Mouse (Mus musculus) heart, embryonic 11.5 days (tissue): Measurements from ENCODE around the gene Wdtc1. TPM values are rescaled to one million over a fixed set of nuclear protein-coding genes. Genes with fewer than 3 reads are reported as not detected.

Source experiments
- ATAC-seq: fragments of 200-750 bp; cut with Nextera tagmentation; replicated peaks from 2 replicates; pipeline ENCODE4 v1.8.0; 2017; ENCODE audit warnings: moderate library complexity; ENCODE audit not compliant: insufficient number of reproducible peaks, low FRiP score, low TSS enrichment
- H3K27ac ChIP-seq: fragments of 300-500 bp; sonication (generic); 2 replicates; pipeline ENCODE4 v1.5.1; 2014; ENCODE audit warnings: mild to moderate bottlenecking, low read depth, low read length
- H3K27me3 ChIP-seq: fragments of 300-500 bp; sonication (generic); 2 replicates; pipeline ENCODE4 v1.6.1; 2014; ENCODE audit warnings: mild to moderate bottlenecking, low read length, mixed read lengths; ENCODE audit not compliant: control insufficient read depth, insufficient read depth
- H3K36me3 ChIP-seq: fragments of 300-500 bp; sonication (generic); 2 replicates; pipeline ENCODE4 v1.6.1; 2014; ENCODE audit warnings: mild to moderate bottlenecking, low read length, moderate library complexity, mixed read lengths; ENCODE audit not compliant: control insufficient read depth, insufficient read depth
- H3K4me1 ChIP-seq: fragments of 300-500 bp; sonication (generic); 2 replicates; pipeline ENCODE4 v1.6.1; 2014; ENCODE audit warnings: low read length; ENCODE audit not compliant: control insufficient read depth, insufficient read depth
- H3K4me2 ChIP-seq: fragments of 300-500 bp; sonication (generic); 2 replicates; pipeline ENCODE4 v1.6.1; 2014; ENCODE audit warnings: mild to moderate bottlenecking, moderate library complexity
- H3K4me3 ChIP-seq: fragments of 300-500 bp; sonication (generic); 2 replicates; pipeline ENCODE4 v1.5.1; 2014; ENCODE audit warnings: low read depth, low read length
- H3K9ac ChIP-seq: fragments of 300-500 bp; sonication (generic); 2 replicates; pipeline ENCODE4 v1.6.1; 2014; ENCODE audit warnings: mild to moderate bottlenecking, low read depth, low read length, moderate library complexity
- H3K9me3 ChIP-seq: fragments of 300-500 bp; sonication (generic); replicated peaks from 2 replicates; pipeline ENCODE4 v1.6.1; 2016; ENCODE audit warnings: low read length; ENCODE audit not compliant: control insufficient read depth
- WGBS: fragments of 180-500 bp; shearing (Covaris S2); extraction: QIAGEN DNeasy Blood & Tissue Kit; methylation state at CpG from one replicate; pipeline ENCODE4 v1.1.7; 2014; ENCODE audit not compliant: insufficient replicate concordance; 5-methylcytosine and 5-hydroxymethylcytosine counted together
- polyA plus RNA-seq: library from polyadenylated mRNA; unstranded; fragments of >200 nt; fragmentation: Nextera tagmentation; extraction: Ambion mirVana; gene quantifications from 2 replicates; pipeline ENCODE4 v1.2.1, GENCODE M21; 2014

Wdtc1 gene
- polyA plus RNA-seq, 1 experiment from 2014 or later, result 13.3 TPM

DNA sequence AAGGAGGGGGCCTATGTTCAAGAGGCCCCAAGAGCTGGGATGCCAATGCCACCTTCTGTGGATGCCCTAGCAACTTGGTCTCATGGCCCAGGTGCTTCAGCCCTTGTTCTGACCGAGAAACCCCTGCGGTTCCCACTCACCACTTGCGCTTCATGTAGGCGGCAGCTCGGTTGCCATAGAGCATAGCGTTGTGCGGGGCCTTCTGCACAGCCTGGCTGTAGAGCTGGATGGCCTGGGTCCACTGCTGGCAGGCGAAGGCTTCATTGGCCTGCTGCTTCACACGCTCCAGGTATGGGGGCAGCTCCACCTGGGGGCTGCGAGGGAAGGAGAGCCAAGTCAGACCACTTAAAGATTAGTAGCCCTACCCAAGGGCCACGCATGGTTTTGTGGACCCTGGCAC lies 52.9 kb downstream of the Wdtc1 start:
- H3K9me3 ChIP-seq, result no peaks in the 10 kb centered on the region
- H3K4me3 ChIP-seq, result no peak overlapping the region
- 85% methylated on average over 11 of the region's 11 CpGs for WGBS
- H3K27ac ChIP-seq, result no peak overlapping the region
- H3K4me2 ChIP-seq, result no peak overlapping the region
- ATAC-seq, result no peak
- H3K27me3 ChIP-seq, result no peaks in the 10 kb centered on the region
- peaks cover 14% of the 10 kb centered on the region; the same call in 1 of the 2 replicates for H3K36me3 ChIP-seq
- H3K9ac ChIP-seq, result no peak overlapping the region
- H3K4me1 ChIP-seq, result peaks cover 13% of the 10 kb centered on the region

DNA sequence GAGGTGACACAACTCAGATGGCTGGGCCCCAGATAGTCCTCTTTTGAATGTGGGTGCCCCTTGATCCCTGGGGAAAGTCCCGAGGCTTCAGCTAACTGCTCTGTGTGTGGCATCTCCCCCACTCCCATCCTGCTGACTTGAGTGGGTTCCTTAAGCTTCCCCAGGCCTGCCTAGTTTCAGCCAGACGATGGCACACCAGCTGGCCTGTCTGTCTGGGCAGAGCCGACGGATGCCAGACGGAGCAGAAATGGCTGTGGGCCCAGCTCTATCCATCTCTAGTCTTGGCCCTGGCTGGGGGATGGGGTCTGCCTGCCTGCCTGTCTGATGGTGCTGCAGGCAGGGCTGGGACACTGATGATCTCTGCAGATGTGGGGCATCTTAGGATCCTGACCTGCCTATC lies 53.6 kb downstream of the Wdtc1 start:
- ATAC-seq, result no peak
- Histone ChIP-seq H3K27ac (no peak overlapping the region), H3K4me1 (peaks cover 13% of the 10 kb centered on the region), H3K27me3 (no peaks in the 10 kb centered on the region), H3K4me2 (no peak overlapping the region), H3K4me3 (no peak overlapping the region), H3K36me3 (peaks cover 14% of the 10 kb centered on the region; the same call in 1 of the 2 replicates), H3K9ac (no peak overlapping the region), H3K9me3 (no peaks in the 10 kb centered on the region)
- 59% methylated on average over 5 of the region's 5 CpGs for WGBS

DNA sequence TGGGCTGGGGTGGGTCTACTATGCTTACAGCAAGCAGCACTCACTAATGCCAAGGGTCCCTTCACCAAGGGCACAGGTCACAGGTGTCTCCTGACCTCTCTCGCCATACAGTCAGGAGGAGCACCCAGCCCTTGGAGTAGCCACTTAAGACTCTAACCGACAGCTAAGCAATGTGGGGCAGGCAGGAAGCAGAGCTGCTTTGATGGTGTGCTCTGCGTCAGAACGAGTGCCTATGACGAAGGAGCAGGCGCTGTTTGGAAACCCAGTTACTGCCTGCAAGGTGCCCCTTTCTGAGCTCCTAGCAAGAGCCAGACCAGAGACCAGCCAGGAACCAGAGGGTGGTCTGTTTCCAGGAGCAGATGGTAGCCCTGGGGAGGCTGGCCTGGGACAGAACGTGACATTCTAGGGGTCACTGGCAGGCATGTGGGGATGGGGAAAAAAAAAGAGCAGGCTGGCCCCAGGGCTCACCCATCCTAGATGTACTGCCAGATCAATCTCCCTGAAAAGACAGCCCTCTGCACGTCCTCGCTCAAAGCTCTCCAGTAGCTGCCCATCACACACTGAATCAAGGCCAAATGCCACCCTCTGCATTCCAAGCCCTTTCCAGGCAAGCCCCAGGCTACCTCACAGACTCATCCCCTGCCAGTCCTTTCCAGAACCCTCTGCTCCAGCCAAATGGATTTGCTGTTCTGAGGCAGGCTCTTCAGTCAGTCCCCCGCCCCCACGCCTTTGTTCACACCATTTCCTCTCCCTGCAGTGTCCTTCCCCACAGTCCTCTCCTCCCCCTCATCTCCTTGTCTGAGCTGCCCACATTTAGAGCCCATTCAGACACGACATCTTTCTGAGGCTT lies 54.5 kb downstream of the Wdtc1 start:
- peaks cover 14% of the 10 kb centered on the region; the same call in 1 of the 2 replicates for H3K36me3 ChIP-seq
- H3K27ac ChIP-seq, result no peak overlapping the region
- H3K9me3 ChIP-seq, result no peaks in the 10 kb centered on the region
- H3K4me1 ChIP-seq, result peaks cover 19% of the 10 kb centered on the region
- H3K4me2 ChIP-seq, result no peak overlapping the region
- peaks cover 4% of the 10 kb centered on the region; the same call in 1 of the 2 replicates for H3K27me3 ChIP-seq
- no peak overlapping the region; the same call in 1 of the 2 replicates for H3K9ac ChIP-seq
- no peak for ATAC-seq
- 37% methylated on average over 12 of the region's 12 CpGs for WGBS
- H3K4me3 ChIP-seq, result no peak overlapping the region

DNA sequence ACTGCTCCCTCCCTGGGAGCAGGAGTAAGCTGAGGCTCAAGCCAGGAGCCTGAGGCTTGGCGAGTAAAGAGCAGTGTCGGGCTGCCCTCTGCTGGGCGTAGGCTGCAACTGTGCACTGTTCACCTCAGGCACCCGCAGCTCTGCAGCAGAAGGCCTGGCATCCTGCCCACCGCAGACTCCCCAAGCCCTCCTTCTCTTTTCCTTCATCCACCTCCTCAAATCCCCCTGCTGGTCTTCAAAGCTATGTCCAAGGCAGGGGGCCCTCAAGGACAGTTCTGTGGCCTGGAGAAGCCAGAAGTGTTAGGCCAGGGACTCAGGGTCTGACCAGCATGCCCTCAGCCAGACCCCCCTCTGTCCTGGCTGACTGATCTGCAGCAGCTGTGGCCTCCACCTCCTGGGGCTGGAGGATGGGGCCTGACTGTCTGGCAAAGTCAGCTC lies 55.5 kb downstream of the Wdtc1 start:
- no peak for ATAC-seq

DNA sequence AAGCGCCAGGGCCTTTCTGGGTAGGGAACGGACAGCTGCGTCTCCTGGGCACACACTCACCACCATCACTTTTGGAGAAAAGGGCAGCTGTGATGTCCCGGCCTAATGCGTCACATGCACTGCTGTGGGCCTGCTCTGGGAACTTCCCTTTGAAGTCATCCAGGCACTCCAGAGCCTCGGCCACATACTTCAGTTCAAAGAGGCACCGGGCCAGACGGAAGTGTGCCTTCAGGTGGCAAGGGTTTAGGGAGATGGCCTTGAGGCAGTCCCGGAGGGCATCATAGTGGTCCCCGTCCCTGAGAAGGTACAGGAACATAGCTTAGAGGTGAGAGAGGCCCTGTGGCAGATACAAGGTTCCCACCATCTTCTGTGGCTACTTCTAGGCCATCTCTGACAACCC lies 55.9 kb downstream of the Wdtc1 start:
- Histone ChIP-seq H3K27ac (no peak overlapping the region), H3K27me3 (peaks cover 4% of the 10 kb centered on the region; the same call in 1 of the 2 replicates), H3K4me1 (peaks cover 30% of the 10 kb centered on the region), H3K4me2 (no peak overlapping the region), H3K9ac (no peak overlapping the region), H3K9me3 (no peaks in the 10 kb centered on the region), H3K36me3 (peaks cover 14% of the 10 kb centered on the region; the same call in 1 of the 2 replicates), H3K4me3 (no peak overlapping the region)
- WGBS, result 57% methylated on average over 10 of the region's 10 CpGs
- no peak for ATAC-seq

More for the DNA sequence above, 55.5 kb downstream of the Wdtc1 start:
- Histone ChIP-seq H3K4me2 (no peak overlapping the region), H3K27ac (peak overlapping the region; percentile 18; the same call in 1 of the 2 replicates), H3K9ac (no peak overlapping the region), H3K27me3 (peaks cover 4% of the 10 kb centered on the region; the same call in 1 of the 2 replicates), H3K4me1 (peaks cover 28% of the 10 kb centered on the region), H3K36me3 (peaks cover 14% of the 10 kb centered on the region; the same call in 1 of the 2 replicates), H3K4me3 (no peak overlapping the region), H3K9me3 (no peaks in the 10 kb centered on the region)
- 4% methylated on average over 5 of the region's 5 CpGs for WGBS

DNA sequence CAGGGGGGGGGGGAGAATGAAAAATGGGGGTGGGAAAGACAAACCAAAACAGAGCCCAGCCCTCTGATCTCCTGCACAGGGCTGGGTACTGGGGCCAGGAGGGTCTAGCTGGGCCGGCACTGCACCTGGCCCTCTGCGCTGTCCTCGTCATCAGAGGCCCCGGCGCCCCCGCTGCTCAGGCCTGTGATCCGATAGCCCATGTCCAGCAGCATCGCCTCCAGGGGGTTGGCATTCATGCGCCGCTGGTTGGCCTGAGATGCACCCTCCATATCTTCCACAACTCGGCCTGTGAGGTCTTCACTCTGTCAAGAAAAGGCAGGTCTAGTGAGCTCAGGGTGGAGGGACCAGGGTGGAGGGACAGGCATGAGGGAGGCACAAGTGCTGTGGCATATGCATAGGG lies 59.2 kb downstream of the Wdtc1 start:
- H3K27me3 ChIP-seq, result peaks cover 4% of the 10 kb centered on the region; the same call in 1 of the 2 replicates
- no peak overlapping the region for H3K4me3 ChIP-seq
- H3K4me2 ChIP-seq, result no peak overlapping the region
- ATAC-seq, result no peak
- H3K9ac ChIP-seq, result no peak overlapping the region; the same call in 1 of the 2 replicates
- WGBS, result 41% methylated on average over 11 of the region's 11 CpGs
- H3K4me1 ChIP-seq, result peaks cover 28% of the 10 kb centered on the region
- no peak overlapping the region for H3K27ac ChIP-seq
- peaks cover 8% of the 10 kb centered on the region; the same call in 1 of the 2 replicates for H3K36me3 ChIP-seq
- H3K9me3 ChIP-seq, result no peaks in the 10 kb centered on the region

DNA sequence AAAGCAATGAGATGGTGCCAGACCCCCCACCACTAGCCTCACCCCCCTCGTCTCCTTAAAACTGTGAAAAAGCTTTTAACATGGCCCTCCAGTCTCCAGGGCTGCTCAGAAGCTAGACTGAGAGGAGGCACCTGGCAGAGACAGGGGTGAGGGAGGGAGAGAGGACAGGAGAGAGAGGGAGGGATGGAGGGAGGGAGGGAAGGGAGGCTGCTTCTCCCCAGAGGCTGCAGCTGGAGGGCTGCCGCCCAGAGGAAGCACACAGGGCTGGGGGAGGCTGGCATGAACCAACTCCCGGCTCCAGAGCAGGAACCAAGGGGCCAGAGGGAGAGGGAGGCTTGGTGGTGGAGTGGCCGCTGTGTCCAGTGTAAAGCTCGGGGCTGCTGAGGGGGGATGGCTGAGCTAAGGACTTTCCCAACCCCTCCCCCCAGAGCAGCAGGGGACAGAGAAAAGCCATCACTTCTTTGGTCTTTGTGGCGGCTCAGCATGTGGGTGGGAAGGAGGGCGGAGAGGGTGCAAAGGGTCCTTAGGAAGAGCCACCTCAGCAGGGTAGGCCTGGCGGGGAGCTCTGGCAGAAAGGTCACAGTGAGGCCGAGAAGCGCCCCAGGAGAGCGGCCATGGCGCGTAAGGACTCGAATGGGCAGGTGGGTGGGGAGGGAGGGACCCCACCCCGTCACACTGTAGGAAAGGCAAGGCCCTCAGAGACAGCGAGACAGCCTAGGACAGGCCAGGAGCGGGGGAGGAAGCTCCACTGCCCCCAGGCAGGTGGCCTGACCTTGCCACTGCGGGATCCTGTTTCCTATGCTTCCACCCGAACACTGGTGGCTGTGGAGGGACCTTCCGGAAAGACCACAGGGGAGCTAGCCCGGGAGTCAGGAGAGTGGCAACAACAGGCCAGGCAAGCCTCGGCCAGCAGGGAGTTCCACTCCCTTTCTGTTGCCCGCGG lies 60.1 kb downstream of the Wdtc1 start:
- ATAC-seq, result 0 out of 2 replicates have a peak, but pooled peaks have one; percentile 16
- Histone ChIP-seq H3K9me3 (no peaks in the 10 kb centered on the region), H3K27ac (no peak overlapping the region), H3K36me3 (peaks cover 8% of the 10 kb centered on the region; the same call in 1 of the 2 replicates), H3K27me3 (peaks cover 4% of the 10 kb centered on the region; the same call in 1 of the 2 replicates), H3K4me2 (no peak overlapping the region), H3K9ac (peak overlapping the region; percentile 11), H3K4me1 (peaks cover 25% of the 10 kb centered on the region), H3K4me3 (no peak overlapping the region)
- 27% methylated on average over 24 of the region's 24 CpGs for WGBS

DNA sequence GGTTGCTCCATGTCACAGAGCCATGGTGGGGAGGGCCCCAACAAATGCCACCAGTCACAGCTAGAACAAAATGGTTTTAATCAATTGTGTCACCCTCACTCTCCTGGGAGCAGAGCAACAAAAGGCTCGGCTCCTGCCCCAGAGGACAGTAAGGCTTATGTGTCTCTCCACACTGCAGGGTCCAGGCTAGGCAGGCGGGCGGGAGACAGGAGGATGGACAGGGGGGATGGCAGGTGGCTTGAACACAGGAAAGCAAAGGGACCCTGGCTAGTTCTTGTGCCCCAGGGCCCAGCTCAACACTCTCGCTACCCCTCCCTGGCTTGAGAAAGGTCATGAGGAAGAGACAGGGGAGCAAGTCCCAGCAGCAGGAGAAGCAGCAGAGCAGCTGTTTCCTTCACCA lies 60.9 kb downstream of the Wdtc1 start:
- Histone ChIP-seq H3K36me3 (peaks cover 8% of the 10 kb centered on the region; the same call in 1 of the 2 replicates), H3K9me3 (no peaks in the 10 kb centered on the region), H3K4me1 (peaks cover 19% of the 10 kb centered on the region), H3K27ac (no peak overlapping the region), H3K9ac (no peak overlapping the region), H3K27me3 (peaks cover 4% of the 10 kb centered on the region; the same call in 1 of the 2 replicates), H3K4me3 (no peak overlapping the region), H3K4me2 (no peak overlapping the region)
- no peak for ATAC-seq
- WGBS, result 86% methylated on average over 4 of the region's 4 CpGs
